Mouse (Mus musculus) layer of hippocampus, postnatal 14 days (tissue): ENCODE measurements at regions not wholly inside any gene's neighbourhood (a gene's known extent, or its start where the extent isn't known, plus 50 kb on each side); places are given as distances from the start of the nearest gene placed in this dataset.
A peak's percentile ranks its signal among the peaks of the same experiment; 100 is the strongest.
"Not testable (repeated sequence)": the region's sequence is repeated elsewhere in the genome, so short reads cannot be mapped to it uniquely, and the experiment has no call there.

Experiments used
- DNase-seq, 2 experiments: peaks; one replicate each; pipeline ENCODE4 v3.0.0; 2021 to 2022; ENCODE audit warnings: low spot score in 2 of 2, mixed read lengths in 1 of 2

DNA sequence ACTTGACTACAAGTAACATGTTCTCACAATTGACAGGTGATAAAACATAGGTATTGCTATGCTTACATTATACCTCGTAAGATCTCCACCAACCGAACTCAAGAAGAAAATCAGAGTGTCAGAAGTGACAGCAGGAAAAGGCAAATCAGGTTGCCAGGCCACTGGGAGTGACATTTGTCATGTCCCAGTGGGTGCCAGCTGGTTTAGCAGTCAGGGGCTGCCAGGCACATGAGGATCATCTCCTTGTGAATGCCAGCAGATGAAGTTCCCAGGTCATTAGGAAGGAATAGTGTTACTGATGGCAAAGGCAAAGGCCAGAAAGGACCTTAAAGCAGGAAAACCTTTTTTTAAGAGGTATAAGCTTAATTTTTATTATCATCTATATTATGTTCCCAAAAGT is 1711.7 kb downstream of the Pla2g4a start:
- DNase-seq = peak in 1 of 2 experiments; percentile 2

DNA sequence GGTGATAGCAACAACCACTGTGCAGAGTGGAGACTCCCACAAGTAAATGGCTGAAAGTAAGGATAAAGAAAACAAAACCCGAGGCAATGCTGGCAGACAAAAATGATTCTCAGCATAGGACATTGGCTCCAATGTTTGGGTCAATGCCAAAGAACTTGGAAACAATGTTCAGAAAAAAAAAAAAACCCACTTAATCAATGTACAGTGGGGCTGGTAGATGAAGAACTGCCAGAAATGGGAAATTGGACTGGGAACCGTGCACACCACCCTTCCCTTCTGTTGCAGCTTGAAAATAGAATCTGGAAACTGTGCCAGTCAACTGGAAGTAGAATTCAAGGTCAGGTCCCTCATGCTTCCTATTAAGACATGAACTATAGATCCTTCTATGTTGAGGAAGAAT is 1714.4 kb downstream of the Pla2g4a start:
- no peak for DNase-seq

DNA sequence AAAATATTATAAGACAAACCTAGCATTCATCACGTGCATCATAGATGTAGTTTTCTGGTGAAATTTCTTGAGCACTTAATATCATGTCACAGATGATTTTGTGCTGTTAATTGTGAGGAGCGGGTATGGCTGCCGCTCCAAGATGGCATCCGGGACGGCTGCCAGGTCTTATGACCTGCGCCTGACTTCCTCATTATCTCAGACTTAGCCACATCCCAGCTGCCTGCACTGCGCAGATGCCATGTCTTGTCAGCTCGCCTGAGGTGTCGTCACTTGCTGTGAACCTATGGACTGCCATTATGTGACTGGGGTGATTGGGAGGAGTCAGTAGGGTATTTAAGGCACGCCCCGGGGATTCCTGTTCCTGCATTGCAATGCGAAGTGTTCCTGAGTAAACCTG is 1732.8 kb downstream of the Brinp3 start:
- DNase-seq = not testable (repeated sequence)
